Mouse (Mus musculus): ENCODE measurements around the gene Galr3. TPM values are rescaled to one million over a fixed set of nuclear protein-coding genes. Genes with fewer than 3 reads are reported as not detected.

Gene Galr3
- total RNA-seq, 2 experiments from 2014 or later = not detected

Small RNA genes within 50 kb of the gene (microRNA-seq; reads per million reads assigned to microRNA genes)
- not detected for gene Mir6956

Other genes starting within 250 kb of the Galr3 start
- gene Card10, start 238.8 kb upstream of the Galr3 start, total RNA-seq (2021) = 1 to 10 TPM; 4.1 to 6.5 TPM
- 1 to 10 TPM; 5.2 to 9.5 TPM for gene Cdc42ep1, start 199.3 kb upstream of the Galr3 start, total RNA-seq (2021)
- not detected for gene Lgals2, start 186.4 kb upstream of the Galr3 start, total RNA-seq (2021)
- 10 to 100 TPM; 42.8 to 46.6 TPM for gene Gga1, start 164.7 kb upstream of the Galr3 start, total RNA-seq (2021)
- not detected for gene Gm49510, start 142.2 kb upstream of the Galr3 start, total RNA-seq (2021)
- 1 to 10 TPM; 1.0 to 1.9 TPM for gene Sh3bp1, start 142.1 kb upstream of the Galr3 start, total RNA-seq (2021)
- gene Pdxp, start 128.0 kb upstream of the Galr3 start, total RNA-seq (2021) = 1 to 10 TPM; 1.3 to 1.9 TPM
- 100 to 1,000 TPM; 229 to 364 TPM for gene Lgals1, start 115.2 kb upstream of the Galr3 start, total RNA-seq (2021)
- gene Nol12, start 107.0 kb upstream of the Galr3 start, total RNA-seq (2021) = 10 to 100 TPM; 26.4 to 29.1 TPM
- 10 to 100 TPM; 38.8 to 40.7 TPM for gene Triobp, start 94.2 kb upstream of the Galr3 start, total RNA-seq (2021)
- gene H1f0, start 13.4 kb upstream of the Galr3 start, total RNA-seq (2021) = 10 to 100 TPM; 74.4 to 86.9 TPM
- 1 to 10 TPM; 4.1 to 4.5 TPM for gene Ankrd54, start 21.0 kb downstream of the Galr3 start, total RNA-seq (2021)
- 10 to 100 TPM; 52.6 to 54.1 TPM for gene Eif3l, start 33.3 kb downstream of the Galr3 start, total RNA-seq (2021)
- 10 to 100 TPM; 10.3 to 10.8 TPM for gene Micall1, start 67.0 kb downstream of the Galr3 start, total RNA-seq (2021)
- gene Polr2f, start 99.1 kb downstream of the Galr3 start, total RNA-seq (2021) = 10 to 100 TPM; 69.3 to 76.8 TPM
- gene 1700088E04Rik, start 99.4 kb downstream of the Galr3 start, total RNA-seq (2021) = 1 to 10 TPM; 1.1 to 1.2 TPM
- 1 to 10 TPM; 1.0 to 1.3 TPM for gene Sox10, start 123.4 kb downstream of the Galr3 start, total RNA-seq (2021)
- gene Pick1, start 187.3 kb downstream of the Galr3 start, total RNA-seq (2021) = 10 to 100 TPM; 33.7 to 34.8 TPM
- gene Gm49486, start 187.5 kb downstream of the Galr3 start, total RNA-seq (2021) = under 1 TPM; 0.55 to 0.69 TPM
- under 1 TPM; 0.53 to 0.69 TPM for gene Slc16a8, start 212.9 kb downstream of the Galr3 start, total RNA-seq (2021)
- 1 to 10 TPM; 2.3 to 4.5 TPM for gene Baiap2l2, start 243.7 kb downstream of the Galr3 start, total RNA-seq (2021)